Mouse (Mus musculus) forebrain, embryonic 14.5 days (tissue): ENCODE results near the gene Frmd7. TPM values are rescaled to one million over a fixed set of nuclear protein-coding genes. Genes with fewer than 3 reads are reported as not detected.

Source experiments
- ATAC-seq: fragments of 200-750 bp; cut with Nextera tagmentation; 2 replicates; pipeline ENCODE4 v1.8.0; 2017; ENCODE audit warnings: mild to moderate bottlenecking, moderate library complexity
- DNase-seq: peaks from one replicate; pipeline ENCODE4 v3.0.0-alpha.2; 2015; ENCODE audit warnings: low spot score
- H3K27ac ChIP-seq: fragments of 300-500 bp; sonication (generic); 2 replicates; pipeline ENCODE4 v1.5.1; 2014; ENCODE audit warnings: low read depth, mild to moderate bottlenecking, control low read depth, low read length, moderate library complexity
- H3K27me3 ChIP-seq: fragments of 300-500 bp; sonication (generic); replicated peaks from 2 replicates; pipeline ENCODE4 v1.6.1; 2014; ENCODE audit warnings: low read length, control low read depth, mixed read lengths; ENCODE audit not compliant: control insufficient read depth, insufficient read depth
- H3K36me3 ChIP-seq: fragments of 300-500 bp; sonication (generic); 2 replicates; pipeline ENCODE4 v1.6.1; 2014; ENCODE audit warnings: low read length, control low read depth; ENCODE audit not compliant: control insufficient read depth, insufficient read depth
- H3K4me1 ChIP-seq: fragments of 300-500 bp; sonication (generic); 2 replicates; pipeline ENCODE4 v1.6.1; 2014; ENCODE audit warnings: antibody characterized with exemption, low read length, control low read depth; ENCODE audit not compliant: control insufficient read depth, insufficient read depth
- H3K4me2 ChIP-seq: fragments of 300-500 bp; sonication (generic); 2 replicates; pipeline ENCODE4 v1.6.1; 2014; ENCODE audit warnings: mild to moderate bottlenecking, control low read depth, low read length
- H3K4me3 ChIP-seq: fragments of 300-500 bp; sonication (generic); 2 replicates; pipeline ENCODE4 v1.5.1; 2014; ENCODE audit warnings: low read depth, low read length, control low read depth
- H3K9ac ChIP-seq: fragments of 300-500 bp; sonication (generic); 2 replicates; pipeline ENCODE4 v1.6.1; 2014; ENCODE audit warnings: mild to moderate bottlenecking, low read length, control low read depth, moderate library complexity
- H3K9me3 ChIP-seq: fragments of 300-500 bp; sonication (generic); replicated peaks from 2 replicates; pipeline ENCODE4 v1.6.1; 2016; ENCODE audit warnings: low read length, control low read depth, mixed read lengths; ENCODE audit not compliant: control insufficient read depth
- WGBS: fragments of 180-500 bp; shearing (Covaris S2); extraction: QIAGEN DNeasy Blood & Tissue Kit; methylation state at CpG from one replicate; pipeline ENCODE4 v1.1.7; 2014; 5-methylcytosine and 5-hydroxymethylcytosine counted together
- polyA plus RNA-seq: library from polyadenylated mRNA; unstranded; fragments of >200 nt; fragmentation: Nextera tagmentation; extraction: Ambion mirVana; gene quantifications from 2 replicates; pipeline ENCODE4 v1.2.1, GENCODE M21; 2014

Gene Frmd7
- 0.10 and 0.26 TPM in 2 replicates for polyA plus RNA-seq

DNA sequence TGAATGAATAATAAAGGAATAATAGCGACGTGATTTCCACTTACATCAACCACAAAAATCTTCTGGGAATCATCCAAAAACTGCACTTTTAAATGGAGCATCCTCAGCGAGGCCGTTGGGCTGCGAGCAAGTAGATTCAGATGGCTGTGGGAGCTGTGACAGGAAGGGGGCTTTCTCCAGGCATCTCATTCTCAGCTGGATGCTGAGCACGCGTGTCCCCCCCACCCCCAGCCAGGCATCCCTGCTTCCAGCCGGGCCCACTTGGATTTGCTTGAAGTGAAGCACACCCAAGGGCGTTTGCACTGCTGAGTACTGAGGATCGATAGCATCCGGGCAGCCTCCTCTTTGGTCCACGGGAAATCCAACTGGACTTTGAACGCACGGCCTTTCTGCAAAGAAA lies at the start of gene Frmd7:
Gene Frmd7, minus strand, starts transcription at position 101 of the 400 bp plus-strand sequence.
- Histone ChIP-seq H3K4me2 (no peak within 1 kb of the TSS), H3K27me3 (no peaks in the 10 kb centered on the region), H3K36me3 (no peaks in the 10 kb centered on the region), H3K9me3 (no peaks in the 10 kb centered on the region), H3K9ac (no peak within 1 kb of the TSS), H3K27ac (no peak within 1 kb of the TSS), H3K4me3 (no peak within 1 kb of the TSS), H3K4me1 (no peaks in the 10 kb centered on the region)
- no peak for DNase-seq
- no peak for ATAC-seq
- WGBS, result 75% methylated on average over 14 of the region's 14 CpGs

DNA sequence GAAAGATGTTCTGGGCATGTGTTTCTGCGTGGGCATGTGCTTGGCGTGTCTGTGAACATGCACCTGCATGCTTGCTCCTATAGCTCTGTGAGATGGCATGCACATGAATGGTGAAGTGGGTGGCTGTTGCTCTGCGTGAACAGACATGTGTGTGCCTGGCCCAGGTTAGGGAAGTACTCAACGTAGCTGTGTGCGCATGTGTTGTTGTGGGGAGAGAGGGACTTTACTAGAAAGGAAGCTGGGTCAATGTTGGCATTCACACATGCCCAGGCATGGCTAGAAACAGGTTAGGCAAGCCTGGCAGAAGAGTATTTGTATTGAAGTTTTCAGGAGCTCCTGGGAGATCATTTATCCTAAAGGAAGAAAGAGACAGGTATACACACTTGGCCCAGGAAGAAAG lies 48.8 kb upstream of the Frmd7 start:
- no peak for ATAC-seq
- Histone ChIP-seq H3K9ac (no peak overlapping the region), H3K4me1 (no peaks in the 10 kb centered on the region), H3K9me3 (no peaks in the 10 kb centered on the region), H3K36me3 (no peaks in the 10 kb centered on the region), H3K27me3 (no peaks in the 10 kb centered on the region), H3K27ac (no peak overlapping the region), H3K4me2 (no peak overlapping the region), H3K4me3 (no peak overlapping the region)
- WGBS, result 92% methylated on average over 5 of the region's 5 CpGs
- DNase-seq, result no peak

GRCm38 (mm10) chrX:50989940-50990339 lies 47.4 kb upstream of the Frmd7 start:
- Histone ChIP-seq H3K4me2 (no peak overlapping the region), H3K9me3 (no peaks in the 10 kb centered on the region), H3K4me1 (no peaks in the 10 kb centered on the region), H3K36me3 (no peaks in the 10 kb centered on the region), H3K9ac (no peak overlapping the region), H3K4me3 (no peak overlapping the region), H3K27me3 (no peaks in the 10 kb centered on the region), H3K27ac (no peak overlapping the region)
- WGBS, result 85% methylated on average over 6 of the region's 6 CpGs
- ATAC-seq (no peak), DNase-seq (no peak)

DNA sequence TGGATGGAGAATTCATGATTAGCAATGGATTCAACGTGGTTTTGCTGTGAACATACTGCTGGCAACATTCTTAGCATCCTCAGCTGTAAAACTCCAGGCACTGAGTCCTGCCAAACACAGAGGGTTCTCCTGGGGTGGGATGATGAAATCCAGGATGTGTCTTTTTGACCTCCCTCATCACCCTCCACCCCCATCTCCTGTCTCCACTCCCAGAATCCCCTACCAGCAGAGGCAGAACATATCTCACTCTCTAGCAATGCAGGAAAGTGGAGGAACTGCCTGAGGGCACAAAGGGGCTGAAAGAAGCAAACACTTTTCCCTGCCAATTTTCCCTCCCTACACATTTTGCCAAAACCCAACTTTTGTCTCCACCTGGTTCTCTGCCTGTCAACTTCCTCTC lies 46.1 kb upstream of the Frmd7 start:
- ATAC-seq, result no peak

DNA sequence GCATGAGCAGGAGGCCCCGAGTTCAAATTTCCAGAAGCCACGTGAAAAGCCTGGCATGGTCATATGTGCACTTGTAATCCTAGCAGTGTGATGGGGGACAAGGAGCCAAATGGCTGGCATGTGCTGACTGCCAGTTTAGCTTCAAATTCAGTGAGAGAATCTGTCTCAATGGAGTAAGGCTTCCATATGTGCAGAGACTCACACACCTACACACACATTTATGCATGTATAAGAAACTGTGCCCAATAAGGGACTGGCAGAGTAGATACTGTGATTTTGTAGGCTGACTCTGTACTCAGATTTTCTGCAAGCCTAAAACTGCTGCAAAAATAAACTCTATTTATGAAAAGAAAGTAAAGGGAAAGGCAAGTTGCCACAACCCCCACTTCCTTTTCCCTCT lies 35.9 kb upstream of the Frmd7 start:
- Histone ChIP-seq H3K4me2 (no peak overlapping the region), H3K4me3 (no peak overlapping the region), H3K27me3 (no peaks in the 10 kb centered on the region), H3K4me1 (no peaks in the 10 kb centered on the region), H3K9ac (no peak overlapping the region), H3K36me3 (no peaks in the 10 kb centered on the region), H3K27ac (no peak overlapping the region), H3K9me3 (no peaks in the 10 kb centered on the region)
- DNase-seq (no peak), ATAC-seq (no peak)
- WGBS, result 78% methylated on average over 2 of the region's 2 CpGs

More for the DNA sequence above, 46.1 kb upstream of the Frmd7 start:
- DNase-seq, result no peak
- Histone ChIP-seq H3K9ac (no peak overlapping the region), H3K27ac (no peak overlapping the region), H3K9me3 (no peaks in the 10 kb centered on the region), H3K4me1 (no peaks in the 10 kb centered on the region), H3K4me2 (no peak overlapping the region), H3K36me3 (no peaks in the 10 kb centered on the region), H3K4me3 (no peak overlapping the region), H3K27me3 (no peaks in the 10 kb centered on the region)
- 52% methylated on average over 1 of the region's 1 CpGs for WGBS

GRCm38 (mm10) chrX:50972145-50972544 lies 29.6 kb upstream of the Frmd7 start:
- ATAC-seq, result no peak
- Histone ChIP-seq H3K27me3 (no peaks in the 10 kb centered on the region), H3K36me3 (no peaks in the 10 kb centered on the region), H3K9me3 (no peaks in the 10 kb centered on the region), H3K27ac (no peak overlapping the region), H3K4me1 (no peaks in the 10 kb centered on the region), H3K9ac (no peak overlapping the region), H3K4me3 (no peak overlapping the region), H3K4me2 (no peak overlapping the region)
- no peak for DNase-seq
- WGBS, result 82% methylated on average over 4 of the region's 4 CpGs

DNA sequence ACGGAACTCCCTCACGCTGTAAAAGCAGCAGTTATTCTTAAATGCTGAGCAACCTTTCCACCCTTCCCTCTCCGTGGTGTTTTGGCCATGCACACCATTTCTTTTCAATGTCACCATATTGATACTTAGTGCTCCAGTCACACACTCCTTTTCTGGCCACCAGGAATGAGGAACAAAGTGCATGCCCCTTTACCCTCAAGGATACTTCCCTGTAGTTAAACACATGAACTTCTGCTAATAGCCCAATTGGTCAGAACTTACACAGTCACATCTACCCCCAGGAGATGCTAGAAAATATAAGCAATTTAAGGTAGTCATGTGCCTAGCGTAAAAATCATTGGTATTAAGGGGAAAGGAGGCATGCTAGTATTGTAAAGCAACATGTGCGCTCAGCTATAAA lies 27.4 kb upstream of the Frmd7 start:
- DNase-seq (no peak), ATAC-seq (no peak)
- WGBS, result 85% methylated on average over 5 of the region's 5 CpGs
- Histone ChIP-seq H3K4me3 (no peak overlapping the region), H3K27ac (no peak overlapping the region), H3K36me3 (no peaks in the 10 kb centered on the region), H3K27me3 (no peaks in the 10 kb centered on the region), H3K4me2 (no peak overlapping the region), H3K9ac (no peak overlapping the region), H3K4me1 (no peaks in the 10 kb centered on the region), H3K9me3 (no peaks in the 10 kb centered on the region)

- Histone ChIP-seq H3K27me3 (no peaks in the 10 kb centered on the region), H3K27ac (no peak overlapping the region), H3K4me3 (no peak overlapping the region), H3K9me3 (no peaks in the 10 kb centered on the region), H3K4me2 (no peak overlapping the region), H3K4me1 (no peaks in the 10 kb centered on the region), H3K9ac (no peak overlapping the region), H3K36me3 (no peaks in the 10 kb centered on the region)
- WGBS, result 76% methylated on average over 10 of the region's 10 CpGs
- DNase-seq (no peak), ATAC-seq (no peak)
These were observed 25.8 kb upstream of the Frmd7 start for GRCm38 (mm10) chrX:50968157-50968932.

DNA sequence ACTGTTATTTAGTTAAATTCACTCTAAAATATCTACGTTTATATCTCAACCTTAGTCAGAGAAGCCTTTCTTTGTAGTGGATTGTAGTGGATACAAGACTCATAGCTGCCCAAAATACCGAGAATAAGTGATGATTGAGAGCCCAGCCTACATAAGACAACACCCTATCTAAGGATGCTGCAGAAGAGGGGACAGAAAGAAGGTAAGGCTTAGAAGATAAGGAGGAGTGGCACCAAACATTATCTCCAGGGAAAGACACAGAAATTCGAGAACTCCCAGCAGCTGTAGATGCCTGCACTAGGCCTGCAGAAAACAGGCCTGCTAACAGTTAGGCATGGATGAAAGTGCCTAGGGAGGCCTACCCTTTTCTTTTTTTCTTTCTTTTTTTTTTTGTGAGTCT lies 22.6 kb upstream of the Frmd7 start:
- no peak overlapping the region for H3K9ac ChIP-seq
- no peak overlapping the region for H3K27ac ChIP-seq

More for the DNA sequence above, 22.6 kb upstream of the Frmd7 start:
- Histone ChIP-seq H3K4me3 (no peak overlapping the region), H3K4me2 (no peak overlapping the region), H3K9me3 (no peaks in the 10 kb centered on the region), H3K36me3 (no peaks in the 10 kb centered on the region), H3K4me1 (no peaks in the 10 kb centered on the region), H3K27me3 (no peaks in the 10 kb centered on the region)
- DNase-seq (no peak), ATAC-seq (no peak)
- WGBS, result 66% methylated on average over 3 of the region's 3 CpGs
